Mouse (Mus musculus) c-Kit-negative CD71-positive TER-119-positive erythroid progenitor cells, embryonic 14.5 days (primary cell): ENCODE measurements around the gene Pax5.
"Not testable (repeated sequence)": the region's sequence is repeated elsewhere in the genome, so short reads cannot be mapped to it uniquely, and the experiment has no call there.

Source experiments
- DNase-seq: peaks from one replicate; pipeline ENCODE4 v3.0.0-alpha.2; 2013; ENCODE audit warnings: low read depth, low spot score

Pax5 gene

GRCm38 (mm10) chr4:44709740-44710700 is at the start of gene Pax5:
TSS of gene Pax5 (minus strand) at chr4:44710487.
- DNase-seq = no peak

- DNase-seq = not testable (repeated sequence)
Observed at GRCm38 (mm10) chr4:44757131-44757530, 46.8 kb upstream of the Pax5 start.

GRCm38 (mm10) chr4:44756134-44756951 is 46.1 kb upstream of the Pax5 start:
- DNase-seq = peak; percentile 83

GRCm38 (mm10) chr4:44755553-44756133 is 45.4 kb upstream of the Pax5 start, which contains the start of gene Zcchc7:
TSS of gene Zcchc7 (plus strand) at chr4:44755877.
- DNase-seq = no peak

GRCm38 (mm10) chr4:44740471-44740870 is 30.2 kb upstream of the Pax5 start:
- no peak for DNase-seq

GRCm38 (mm10) chr4:44721237-44721636 is 10.9 kb upstream of the Pax5 start:
- no peak for DNase-seq

GRCm38 (mm10) chr4:44720046-44720445 is 9.8 kb upstream of the Pax5 start:
- no peak for DNase-seq

GRCm38 (mm10) chr4:44717676-44718075 is 7.4 kb upstream of the Pax5 start:
- DNase-seq = no peak

- no peak for DNase-seq
Observed at GRCm38 (mm10) chr4:44716391-44716790, 6.1 kb upstream of the Pax5 start.

GRCm38 (mm10) chr4:44715621-44716160 is 5.4 kb upstream of the Pax5 start:
- DNase-seq = no peak

- DNase-seq = no peak
Observed at GRCm38 (mm10) chr4:44714111-44714621, 3.9 kb upstream of the Pax5 start.

- no peak for DNase-seq
Observed at GRCm38 (mm10) chr4:44713554-44714051, 3.3 kb upstream of the Pax5 start.

- no peak for DNase-seq
Observed at GRCm38 (mm10) chr4:44712786-44713553, 2.7 kb upstream of the Pax5 start.

GRCm38 (mm10) chr4:44712051-44712700 is 1.9 kb upstream of the Pax5 start:
- DNase-seq = no peak

- no peak for DNase-seq
Observed at GRCm38 (mm10) chr4:44711136-44711900, 1.0 kb upstream of the Pax5 start.

GRCm38 (mm10) chr4:44710701-44711097 is 412 bp upstream of the Pax5 start:
- DNase-seq = no peak

GRCm38 (mm10) chr4:44709091-44709695 is 1.1 kb downstream of the Pax5 start:
- DNase-seq = no peak

GRCm38 (mm10) chr4:44708311-44708710 is 2.0 kb downstream of the Pax5 start:
- DNase-seq = no peak

- no peak for DNase-seq
Observed at GRCm38 (mm10) chr4:44706865-44707264, 3.4 kb downstream of the Pax5 start.
